Comparison of ENCODE assay signal across 8 mouse cellular contexts in the genomic region with DNA sequence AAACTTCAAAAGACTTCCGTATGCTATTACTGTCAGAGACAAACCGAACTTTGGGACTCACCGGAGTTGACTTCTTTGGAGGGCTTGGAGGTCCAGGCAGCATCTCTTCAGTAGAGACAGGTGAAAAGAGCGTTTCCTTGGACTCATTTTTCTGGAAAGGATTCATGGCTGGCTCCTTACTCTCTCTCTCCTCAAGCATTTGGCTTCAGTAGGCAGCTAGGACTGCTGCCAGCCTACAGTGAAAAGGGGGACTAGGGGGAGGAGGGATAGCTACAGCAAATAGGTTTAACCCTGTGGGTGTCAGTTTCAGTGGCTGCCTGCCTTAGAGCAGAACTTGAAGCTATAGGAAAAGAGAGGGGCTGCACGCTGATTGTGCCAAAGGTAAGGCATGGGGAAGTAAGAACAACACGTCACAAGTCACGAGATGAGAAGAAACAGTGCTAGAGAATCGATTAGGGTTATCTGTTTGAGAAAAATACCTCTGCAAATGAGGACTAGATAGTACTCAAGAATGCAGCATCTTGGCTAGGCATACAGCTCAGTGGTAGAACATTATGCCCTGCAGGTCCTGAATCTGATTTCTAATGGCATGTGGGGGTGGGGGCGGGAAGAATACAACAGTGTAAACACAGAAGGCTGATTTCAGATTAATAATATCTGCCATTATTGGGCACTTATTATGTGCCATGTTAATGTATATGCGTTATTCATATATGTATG. TPM values are rescaled to one million over a fixed set of nuclear protein-coding genes. Genes with fewer than 3 reads are reported as not detected.
A peak's percentile ranks its signal among the peaks of the same experiment; 100 is the strongest.
DNase-seq lines count a peak whose midpoint lies in the region; ATAC-seq and TF ChIP-seq lines count a peak whose summit lies in the region.
"Had no signal": no experiment of that assay in that cellular context is flagged by ENCODE, and none has a peak within 500 bp of the region (broad histone marks: within the 10 kb centered on the region; RNA-seq: fewer than 3 reads in every experiment).

Gene Slc15a2, minus strand, starts transcription at position 369 of the 720 bp plus-strand sequence.

- H3K4me3 ChIP-seq in midbrain, embryonic 14.5 days (replicated peaks; ENCODE audit: low read depth, low read length): no peak within 1 kb of the TSS
- H3K4me3 ChIP-seq in midbrain, embryonic 11.5 days (ENCODE audit: low read depth, low read length): no peak within 1 kb of the TSS
- H3K4me3 ChIP-seq in forebrain, postnatal 0 days (ENCODE audit: low read depth, low read length): peak within 1 kb of the TSS; percentile 27
- peak within 1 kb of the TSS; percentile 56 for H3K4me3 ChIP-seq in lung, adult 2 months (replicated peaks; ENCODE audit: extremely low read depth, low read depth, low read length)
- H3K4me3 ChIP-seq: liver, embryonic 13.5 days had no signal

- H3K9ac ChIP-seq in midbrain, embryonic 14.5 days (replicated peaks; ENCODE audit: low read length): no peak within 1 kb of the TSS
- no peak within 1 kb of the TSS for H3K9ac ChIP-seq in midbrain, embryonic 11.5 days (ENCODE audit: low read length)
- no peak within 1 kb of the TSS for H3K9ac ChIP-seq in forebrain, postnatal 0 days
- H3K9ac ChIP-seq: liver, embryonic 13.5 days had no signal

- H3K4me2 ChIP-seq in midbrain, embryonic 14.5 days (ENCODE audit: low read length): no peak within 1 kb of the TSS
- H3K4me2 ChIP-seq in midbrain, embryonic 11.5 days: no peak within 1 kb of the TSS
- peak within 1 kb of the TSS; percentile 26 for H3K4me2 ChIP-seq in forebrain, postnatal 0 days (ENCODE audit: low read depth)
- H3K4me2 ChIP-seq: liver, embryonic 13.5 days had no signal

- H3K4me1 ChIP-seq in midbrain, embryonic 14.5 days (ENCODE audit: control insufficient read depth, insufficient read depth, low read length): no peaks in the 10 kb centered on the region
- H3K4me1 ChIP-seq in midbrain, embryonic 11.5 days (ENCODE audit: control insufficient read depth, insufficient read depth, low read length): no peaks in the 10 kb centered on the region
- no peaks in the 10 kb centered on the region; the same call in 1 of the 2 replicates for H3K4me1 ChIP-seq in forebrain, postnatal 0 days (ENCODE audit: insufficient read depth)
- no peaks in the 10 kb centered on the region for H3K4me1 ChIP-seq in lung, adult 2 months (ENCODE audit: control insufficient read depth, insufficient read depth, low read length)
- H3K4me1 ChIP-seq: liver, embryonic 13.5 days had no signal

- no peak for TF ChIP-seq POLR2A in lung, adult 2 months (IDR thresholded peaks at IDR 0.05; ENCODE audit: borderline replicate concordance, extremely low read depth, low read depth, low read length)

- H3K27ac ChIP-seq in midbrain, embryonic 14.5 days (replicated peaks; ENCODE audit: low read depth, low read length): 0 out of 2 replicates have a peak within 1 kb of the TSS, but pooled peaks have one; percentile 14
- no peak within 1 kb of the TSS for H3K27ac ChIP-seq in midbrain, embryonic 11.5 days (ENCODE audit: low read depth, low read length)
- H3K27ac ChIP-seq in forebrain, postnatal 0 days (ENCODE audit: low read depth, low read length): 0 out of 2 replicates have a peak within 1 kb of the TSS, but pooled peaks have one; percentile 29
- H3K27ac ChIP-seq: liver, embryonic 13.5 days had no signal

- no peaks in the 10 kb centered on the region for H3K36me3 ChIP-seq in midbrain, embryonic 14.5 days (ENCODE audit: control insufficient read depth, insufficient read depth, low read length)
- H3K36me3 ChIP-seq in midbrain, embryonic 11.5 days (ENCODE audit: control insufficient read depth, insufficient read depth, low read length): no peaks in the 10 kb centered on the region
- no peaks in the 10 kb centered on the region for H3K36me3 ChIP-seq in forebrain, postnatal 0 days (ENCODE audit: insufficient read depth)
- H3K36me3 ChIP-seq: liver, embryonic 13.5 days had no signal

- ATAC-seq in midbrain, embryonic 14.5 days (ENCODE audit: low FRiP score, low TSS enrichment): peak; percentile 58; the same call in 1 of the 2 replicates
- no peak for ATAC-seq in midbrain, embryonic 11.5 days (ENCODE audit: low FRiP score)
- peak; percentile 84 for ATAC-seq in forebrain, postnatal 0 days

- H3K27me3 ChIP-seq in midbrain, embryonic 14.5 days (ENCODE audit: control insufficient read depth, insufficient read depth, low read length): no peaks in the 10 kb centered on the region
- no peaks in the 10 kb centered on the region for H3K27me3 ChIP-seq in midbrain, embryonic 11.5 days (ENCODE audit: control insufficient read depth, insufficient read depth, low read length)
- H3K27me3 ChIP-seq in forebrain, postnatal 0 days (ENCODE audit: insufficient read depth, low read length): no peaks in the 10 kb centered on the region
- H3K27me3 ChIP-seq: liver, embryonic 13.5 days had no signal

- DNase-seq in midbrain, embryonic 14.5 days: peak; percentile 59
- DNase-seq in midbrain, embryonic 11.5 days (ENCODE audit: low spot score, missing footprints): no peak
- peak; percentile 87 for DNase-seq in forebrain, postnatal 0 days
- peak; percentile 68 for DNase-seq in kidney, adult 9 months
- DNase-seq in lung, adult 2 months: peak; percentile 25
- peak; percentile 26 for DNase-seq in telencephalon, adult 2 months (ENCODE audit: low read depth, low spot score)
- no peak for DNase-seq in thymus, postnatal 25 days
- DNase-seq: liver, embryonic 13.5 days had no signal

- TF ChIP-seq CTCF in forebrain, postnatal 0 days (IDR thresholded peaks at IDR 0.05; ENCODE audit: low read depth): no peak
- no peak for TF ChIP-seq CTCF in lung, adult 2 months (IDR thresholded peaks at IDR 0.05; ENCODE audit: insufficient read depth, low read length)

- H3K9me3 ChIP-seq in midbrain, embryonic 14.5 days (ENCODE audit: control insufficient read depth, low read length): no peaks in the 10 kb centered on the region
- H3K9me3 ChIP-seq in midbrain, embryonic 11.5 days (ENCODE audit: control insufficient read depth, low read length): no peaks in the 10 kb centered on the region
- no peaks in the 10 kb centered on the region for H3K9me3 ChIP-seq in forebrain, postnatal 0 days (ENCODE audit: low read length)
- H3K9me3 ChIP-seq: liver, embryonic 13.5 days had no signal

- WGBS in midbrain, embryonic 14.5 days: 81% methylated on average over 10 of the region's 10 CpGs
- 80% methylated on average over 10 of the region's 10 CpGs for WGBS in midbrain, embryonic 11.5 days
- WGBS in forebrain, postnatal 0 days: 33% methylated on average over 10 of the region's 10 CpGs
- WGBS in lung, adult 2 months: 51% methylated on average over 10 of the region's 10 CpGs

RNA-seq across cellular contexts. Expression of gene Slc15a2, which starts in this region (rescaled TPM):
- 9.2 and 12.4 TPM in 2 replicates for polyA plus RNA-seq in midbrain, embryonic 14.5 days (2014; fragmentation: Nextera tagmentation; extraction: Ambion mirVana)
- 1.5 and 1.7 TPM in 2 replicates for polyA plus RNA-seq in midbrain, embryonic 11.5 days (2014; fragmentation: Nextera tagmentation; extraction: Ambion mirVana)
- total RNA-seq in forebrain, postnatal 0 days (2014; rRNA removed): 18.2 and 23.5 TPM in 2 replicates
- polyA plus RNA-seq in forebrain, postnatal 0 days (2015; fragmentation: Nextera tagmentation; extraction: Ambion mirVana): 21.1 and 23.9 TPM in 2 replicates
- 9.0 and 13.9 TPM in 2 replicates for polyA plus RNA-seq in lung, adult 2 months (2012; rRNA removed)

Comparison
In these comparisons a context has a peak if more than half of its experiments do, and no peak if none do; other contexts are left out.
1. DNase-seq: peak in midbrain, embryonic 14.5 days (single experiment), forebrain, postnatal 0 days (single experiment), kidney, adult 9 months (single experiment), lung, adult 2 months (single experiment) and telencephalon, adult 2 months (single experiment); none in midbrain, embryonic 11.5 days (single experiment) and thymus, postnatal 25 days (single experiment).
2. H3K4me3 ChIP-seq: peak in forebrain, postnatal 0 days (single experiment) and lung, adult 2 months (single experiment); none in midbrain, embryonic 14.5 days (single experiment) and midbrain, embryonic 11.5 days (single experiment).